In the genomic region with DNA sequence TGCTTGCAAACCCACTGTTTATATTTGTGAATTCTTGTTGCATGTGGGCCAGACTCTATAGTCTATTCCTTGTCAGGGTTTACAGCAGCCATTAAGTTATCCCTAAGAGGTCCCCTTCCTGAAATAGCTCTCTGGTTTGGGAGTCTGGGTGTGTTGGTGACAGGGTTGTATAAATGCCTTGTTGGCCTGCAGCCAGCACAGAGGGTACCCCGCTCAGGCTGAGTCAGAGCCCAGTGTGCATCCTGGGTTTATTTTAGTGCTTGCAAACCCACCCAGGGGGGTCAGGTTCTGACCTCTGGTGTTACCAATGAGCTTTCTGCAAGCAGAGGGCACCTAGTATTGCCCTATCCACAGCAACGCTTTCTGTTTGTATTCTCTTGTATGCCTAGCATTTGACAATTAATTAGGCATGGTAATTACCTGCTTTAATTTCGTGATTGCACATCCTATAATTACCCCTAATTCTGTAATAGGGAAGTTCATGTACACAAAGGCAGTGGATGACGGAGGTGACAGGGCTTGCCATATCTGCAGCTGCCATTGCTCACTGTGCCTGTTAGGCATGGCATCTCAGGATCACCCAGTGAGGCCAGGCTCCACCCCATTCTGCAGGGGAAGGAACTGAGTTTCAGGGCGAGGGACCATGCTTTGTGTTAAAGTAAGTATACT, we compare ENCODE assay signal across 14 mouse cellular contexts.
DNase-seq lines count a peak whose midpoint lies in the region; ATAC-seq lines count a peak whose summit lies in the region.
"Had no signal": no experiment of that assay in that cellular context is flagged by ENCODE, and none has a peak within 500 bp of the region (broad histone marks: within the 10 kb centered on the region; RNA-seq: fewer than 3 reads in every experiment).

No protein-coding gene starts in this region.

- ATAC-seq in hindbrain, embryonic 12.5 days (ENCODE audit: low FRiP score), result peak; percentile 73
- peak; percentile 22; the same call in 1 of the 2 replicates for ATAC-seq in midbrain, embryonic 16.5 days

- H3K9me3 ChIP-seq in hindbrain, embryonic 12.5 days (replicated peaks), result no peaks in the 10 kb centered on the region
- H3K9me3 ChIP-seq in hindbrain, embryonic 10.5 days, result no peaks in the 10 kb centered on the region
- no peaks in the 10 kb centered on the region for H3K9me3 ChIP-seq in midbrain, embryonic 16.5 days (replicated peaks; ENCODE audit: control insufficient read depth, low read length, poor library complexity, severe bottlenecking)
- H3K9me3 ChIP-seq in midbrain, embryonic 10.5 days (replicated peaks), result no peaks in the 10 kb centered on the region

- DNase-seq in cerebellum, postnatal 10 days, result peak; percentile 42 to 49
- DNase-seq in cerebellum, postnatal 36 days, result no peak
- no peak for DNase-seq in hindbrain, embryonic 10.5 days (ENCODE audit: low spot score)
- DNase-seq in midbrain, embryonic 10.5 days (ENCODE audit: low spot score), result no peak
- DNase-seq in spleen, postnatal 36 days (ENCODE audit: low spot score in 2 of 2), result no peak
- DNase-seq: adrenal gland, postnatal 25 days; cerebellum, adult 11-12 months; kidney, adult 9 months; lung, adult 2 months; thymus, adult 2 months had no signal

- no peaks in the 10 kb centered on the region for H3K36me3 ChIP-seq in hindbrain, embryonic 12.5 days
- no peaks in the 10 kb centered on the region for H3K36me3 ChIP-seq in hindbrain, embryonic 10.5 days
- no peaks in the 10 kb centered on the region for H3K36me3 ChIP-seq in midbrain, embryonic 16.5 days (ENCODE audit: control insufficient read depth, insufficient read depth, low read length)
- no peaks in the 10 kb centered on the region for H3K36me3 ChIP-seq in midbrain, embryonic 10.5 days
- H3K36me3 ChIP-seq in macrophage (ENCODE audit: inconsistent target), result peaks cover 2% of the 10 kb centered on the region; the same call in 1 of the 2 replicates

- no peak overlapping the region for H3K4me2 ChIP-seq in hindbrain, embryonic 12.5 days (replicated peaks)
- H3K4me2 ChIP-seq in midbrain, embryonic 16.5 days (ENCODE audit: low read length), result no peak overlapping the region

- no peak overlapping the region for H3K27ac ChIP-seq in hindbrain, embryonic 12.5 days
- no peak overlapping the region for H3K27ac ChIP-seq in hindbrain, embryonic 10.5 days
- no peak overlapping the region for H3K27ac ChIP-seq in midbrain, embryonic 16.5 days (ENCODE audit: low read length)
- H3K27ac ChIP-seq in midbrain, embryonic 10.5 days (replicated peaks), result no peak overlapping the region
- peak overlapping the region; percentile 10 for H3K27ac ChIP-seq in macrophage
- H3K27ac ChIP-seq: layer of hippocampus, adult 2 months had no signal

- no peak overlapping the region for H3K9ac ChIP-seq in hindbrain, embryonic 12.5 days
- no peak overlapping the region for H3K9ac ChIP-seq in midbrain, embryonic 16.5 days (ENCODE audit: low read depth, low read length)

- no peak overlapping the region for H3K4me3 ChIP-seq in hindbrain, embryonic 12.5 days
- no peak overlapping the region for H3K4me3 ChIP-seq in hindbrain, embryonic 10.5 days
- H3K4me3 ChIP-seq in midbrain, embryonic 16.5 days (ENCODE audit: low read depth, low read length), result no peak overlapping the region
- H3K4me3 ChIP-seq in midbrain, embryonic 10.5 days, result no peak overlapping the region
- H3K4me3 ChIP-seq in macrophage (ENCODE audit: inconsistent target), result no peak overlapping the region
- H3K4me3 ChIP-seq: layer of hippocampus, adult 2 months had no signal

- H3K27me3 ChIP-seq in hindbrain, embryonic 12.5 days, result no peaks in the 10 kb centered on the region
- no peaks in the 10 kb centered on the region for H3K27me3 ChIP-seq in hindbrain, embryonic 10.5 days (ENCODE audit: insufficient read depth, poor library complexity, severe bottlenecking)
- no peaks in the 10 kb centered on the region for H3K27me3 ChIP-seq in midbrain, embryonic 16.5 days (ENCODE audit: control insufficient read depth, insufficient read depth, low read depth, low read length)
- H3K27me3 ChIP-seq in midbrain, embryonic 10.5 days (ENCODE audit: low read depth, poor library complexity, severe bottlenecking), result no peaks in the 10 kb centered on the region

- H3K4me1 ChIP-seq in hindbrain, embryonic 12.5 days, result peaks cover 6% of the 10 kb centered on the region; the same call in 1 of the 2 replicates
- no peaks in the 10 kb centered on the region for H3K4me1 ChIP-seq in hindbrain, embryonic 10.5 days (replicated peaks)
- H3K4me1 ChIP-seq in midbrain, embryonic 16.5 days (ENCODE audit: control insufficient read depth, insufficient read depth, low read length), result no peaks in the 10 kb centered on the region
- H3K4me1 ChIP-seq in midbrain, embryonic 10.5 days, result peaks cover 6% of the 10 kb centered on the region

- WGBS in hindbrain, embryonic 12.5 days, result 62% methylated on average over 5 of the region's 5 CpGs
- 67% methylated on average over 5 of the region's 5 CpGs for WGBS in hindbrain, embryonic 10.5 days
- 50% methylated on average over 5 of the region's 5 CpGs for WGBS in midbrain, embryonic 16.5 days
- 73% methylated on average over 5 of the region's 5 CpGs for WGBS in midbrain, embryonic 10.5 days
- WGBS in macrophage (ENCODE audit: missing documents), result 82% methylated on average over 5 of the region's 5 CpGs

- no peaks in the 10 kb centered on the region for H3K79me2 ChIP-seq in macrophage (ENCODE audit: inconsistent target)

Comparison
In these comparisons a context has a peak if more than half of its experiments do, and no peak if none do; other contexts are left out.
1. DNase-seq: peak in cerebellum, postnatal 10 days (2 of 2); none in cerebellum, postnatal 36 days (0 of 2), hindbrain, embryonic 10.5 days (single experiment), midbrain, embryonic 10.5 days (single experiment) and spleen, postnatal 36 days (0 of 2).